Mouse (Mus musculus) megakaryocyte, embryonic 14.5 days (primary cell): ENCODE data around the gene Cuedc2. TPM values are rescaled to one million over a fixed set of nuclear protein-coding genes. Genes with fewer than 3 reads are reported as not detected.

Experiments used
- H3K27me3 ChIP-seq: replicated peaks from 2 replicates; pipeline ENCODE3; 2012; ENCODE audit warnings: inconsistent platforms
- H3K36me3 ChIP-seq: replicated peaks from 2 replicates; pipeline ENCODE3; 2012; ENCODE audit warnings: low read length, inconsistent platforms, mixed read lengths
- H3K4me1 ChIP-seq: 2 replicates; pipeline ENCODE4 v1.6.1; 2012; ENCODE audit warnings: inconsistent platforms
- H3K4me3 ChIP-seq: replicated peaks from 2 replicates; pipeline ENCODE3; 2012; ENCODE audit warnings: moderate library complexity, mild to moderate bottlenecking, inconsistent platforms
- H3K9me3 ChIP-seq: 2 replicates; pipeline ENCODE4 v1.6.1; 2012; ENCODE audit warnings: inconsistent platforms
- FLI1 ChIP-seq: IDR thresholded peaks from 2 replicates; pipeline ENCODE4 v1.6.1; 2012; ENCODE audit warnings: low read length, inconsistent platforms, mixed read lengths
- GATA1 ChIP-seq: IDR thresholded peaks from 3 replicates; pipeline ENCODE4 v1.6.1; 2012; ENCODE audit warnings: mixed read lengths, low read length, inconsistent platforms, borderline replicate concordance
- polyA plus RNA-seq: library from polyadenylated mRNA; stranded (reverse); fragments of >175 nt; gene quantifications from 2 replicates; pipeline ENCODE4 v1.2.3, GENCODE M21; 2012; ENCODE audit warnings: low replicate concordance; ENCODE audit not compliant: insufficient read depth

Gene Cuedc2
- polyA plus RNA-seq, 1 experiment: 126 TPM

- H3K4me1 ChIP-seq: peaks cover 51% of the 10 kb centered on the region
Observed at GRCm38 (mm10) chr19:46339287-46339971, 927 bp upstream of the Cuedc2 start.

GRCm38 (mm10) chr19:46338942-46339286, 412 bp upstream of the Cuedc2 start:
- H3K36me3 ChIP-seq: peaks cover 7% of the 10 kb centered on the region
- H3K27me3 ChIP-seq: peaks cover 17% of the 10 kb centered on the region
- H3K4me1 ChIP-seq: peaks cover 51% of the 10 kb centered on the region
- H3K9me3 ChIP-seq: no peaks in the 10 kb centered on the region
- TF ChIP-seq GATA1: no peak
- H3K4me3 ChIP-seq: peak overlapping the region; percentile 95

More at GRCm38 (mm10) chr19:46339287-46339971, 927 bp upstream of the Cuedc2 start:
- Histone ChIP-seq H3K36me3 (peaks cover 7% of the 10 kb centered on the region), H3K27me3 (peaks cover 23% of the 10 kb centered on the region), H3K9me3 (no peaks in the 10 kb centered on the region), H3K4me3 (peak overlapping the region; percentile 95)
- TF ChIP-seq GATA1 (no peak), FLI1 (no peak)

GRCm38 (mm10) chr19:46337719-46338330, 677 bp downstream of the Cuedc2 start:
- Histone ChIP-seq H3K9me3 (no peaks in the 10 kb centered on the region), H3K36me3 (peaks cover 9% of the 10 kb centered on the region), H3K4me3 (peak overlapping the region; percentile 95), H3K27me3 (peaks cover 12% of the 10 kb centered on the region), H3K4me1 (peaks cover 44% of the 10 kb centered on the region)
- no peak for TF ChIP-seq GATA1
- TF ChIP-seq FLI1: no peak

- H3K27me3 ChIP-seq: peaks cover 4% of the 10 kb centered on the region
- TF ChIP-seq FLI1: no peak
- no peak for TF ChIP-seq GATA1
- H3K4me3 ChIP-seq: no peak overlapping the region
- H3K36me3 ChIP-seq: peaks cover 37% of the 10 kb centered on the region
- H3K4me1 ChIP-seq: peaks cover 40% of the 10 kb centered on the region
- H3K9me3 ChIP-seq: no peaks in the 10 kb centered on the region
Observed at GRCm38 (mm10) chr19:46333906-46334305, 4.6 kb downstream of the Cuedc2 start.

- H3K27me3 ChIP-seq: peaks cover 4% of the 10 kb centered on the region
- peaks cover 40% of the 10 kb centered on the region for H3K4me1 ChIP-seq
- TF ChIP-seq GATA1 (no peak), FLI1 (no peak)
- no peak overlapping the region for H3K4me3 ChIP-seq
- H3K36me3 ChIP-seq: peaks cover 37% of the 10 kb centered on the region
- no peaks in the 10 kb centered on the region for H3K9me3 ChIP-seq
Observed at GRCm38 (mm10) chr19:46332721-46333339, 5.7 kb downstream of the Cuedc2 start.

- H3K27me3 ChIP-seq: peaks cover 6% of the 10 kb centered on the region
- no peaks in the 10 kb centered on the region for H3K9me3 ChIP-seq
- peaks cover 37% of the 10 kb centered on the region for H3K36me3 ChIP-seq
- H3K4me3 ChIP-seq: no peak overlapping the region
- peaks cover 40% of the 10 kb centered on the region for H3K4me1 ChIP-seq
- no peak for TF ChIP-seq FLI1
- TF ChIP-seq GATA1: no peak
Observed at GRCm38 (mm10) chr19:46331936-46332335, 6.6 kb downstream of the Cuedc2 start.

- peaks cover 34% of the 10 kb centered on the region for H3K36me3 ChIP-seq
- H3K27me3 ChIP-seq: peaks cover 12% of the 10 kb centered on the region
- TF ChIP-seq GATA1 (no peak), FLI1 (no peak)
- no peaks in the 10 kb centered on the region for H3K9me3 ChIP-seq
- H3K4me3 ChIP-seq: no peak overlapping the region
- H3K4me1 ChIP-seq: peaks cover 46% of the 10 kb centered on the region
Observed at GRCm38 (mm10) chr19:46331326-46331725, 7.2 kb downstream of the Cuedc2 start.

- Histone ChIP-seq H3K36me3 (peaks cover 30% of the 10 kb centered on the region), H3K9me3 (no peaks in the 10 kb centered on the region), H3K4me3 (no peak overlapping the region), H3K4me1 (peaks cover 49% of the 10 kb centered on the region), H3K27me3 (peaks cover 19% of the 10 kb centered on the region)
- TF ChIP-seq FLI1 (no peak), GATA1 (no peak)
Observed at GRCm38 (mm10) chr19:46330696-46331095, 7.8 kb downstream of the Cuedc2 start.

GRCm38 (mm10) chr19:46329951-46330350, 8.6 kb downstream of the Cuedc2 start:
- H3K4me1 ChIP-seq: peaks cover 49% of the 10 kb centered on the region
- peaks cover 26% of the 10 kb centered on the region for H3K27me3 ChIP-seq
- peaks cover 30% of the 10 kb centered on the region for H3K36me3 ChIP-seq
- TF ChIP-seq FLI1 (no peak), GATA1 (no peak)
- H3K9me3 ChIP-seq: no peaks in the 10 kb centered on the region
- peak overlapping the region; percentile 83 for H3K4me3 ChIP-seq

GRCm38 (mm10) chr19:46329031-46329641, 9.4 kb downstream of the Cuedc2 start:
- Histone ChIP-seq H3K36me3 (peaks cover 30% of the 10 kb centered on the region), H3K4me3 (peak overlapping the region; percentile 97), H3K9me3 (no peaks in the 10 kb centered on the region), H3K27me3 (peaks cover 32% of the 10 kb centered on the region), H3K4me1 (peaks cover 49% of the 10 kb centered on the region)
- no peak for TF ChIP-seq FLI1
